Mouse (Mus musculus): Measurements from ENCODE around the gene Ppfibp2.

DNA sequence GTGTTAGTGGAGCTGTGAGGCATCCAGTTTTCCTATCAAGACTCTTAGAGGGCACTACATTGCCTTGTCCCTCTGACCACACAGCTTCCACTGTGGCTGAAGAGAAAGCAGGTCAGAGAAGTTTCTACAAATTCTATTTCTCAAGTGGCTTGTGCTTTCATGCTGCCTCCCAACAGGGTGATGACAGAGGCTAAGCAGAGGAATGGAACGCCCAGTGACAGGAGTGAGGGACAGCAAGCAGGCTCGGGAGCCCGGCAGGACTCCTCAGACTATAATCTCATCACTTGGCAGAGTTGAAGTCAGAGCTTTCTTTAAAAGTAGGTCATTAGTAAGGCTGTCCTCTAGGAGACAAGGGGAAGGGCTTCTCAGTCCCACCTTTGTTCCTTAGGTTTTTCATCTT, 160.9 kb downstream of the Ppfibp2 start:
- TF ChIP-seq POLR2A (IDR thresholded peaks at IDR 0.05; ENCODE audit: borderline replicate concordance, extremely low read depth, low read depth, low read length) = no peak
- no peak for TF ChIP-seq CTCF (IDR thresholded peaks at IDR 0.05; ENCODE audit: insufficient read depth, low read length)
